Mouse (Mus musculus) neural tube, postnatal 0 days (tissue): ENCODE data around the gene Aim2. TPM values are rescaled to one million over a fixed set of nuclear protein-coding genes. Genes with fewer than 3 reads are reported as not detected.

Experiments used
- polyA plus RNA-seq: library from polyadenylated mRNA; unstranded; fragments of >200 nt; fragmentation: Nextera tagmentation; extraction: Ambion mirVana; gene quantifications from 2 replicates; pipeline ENCODE4 v1.2.1, GENCODE M21; 2015

Gene Aim2
- 1.4 and 2.2 TPM in 2 replicates for polyA plus RNA-seq

DNA sequence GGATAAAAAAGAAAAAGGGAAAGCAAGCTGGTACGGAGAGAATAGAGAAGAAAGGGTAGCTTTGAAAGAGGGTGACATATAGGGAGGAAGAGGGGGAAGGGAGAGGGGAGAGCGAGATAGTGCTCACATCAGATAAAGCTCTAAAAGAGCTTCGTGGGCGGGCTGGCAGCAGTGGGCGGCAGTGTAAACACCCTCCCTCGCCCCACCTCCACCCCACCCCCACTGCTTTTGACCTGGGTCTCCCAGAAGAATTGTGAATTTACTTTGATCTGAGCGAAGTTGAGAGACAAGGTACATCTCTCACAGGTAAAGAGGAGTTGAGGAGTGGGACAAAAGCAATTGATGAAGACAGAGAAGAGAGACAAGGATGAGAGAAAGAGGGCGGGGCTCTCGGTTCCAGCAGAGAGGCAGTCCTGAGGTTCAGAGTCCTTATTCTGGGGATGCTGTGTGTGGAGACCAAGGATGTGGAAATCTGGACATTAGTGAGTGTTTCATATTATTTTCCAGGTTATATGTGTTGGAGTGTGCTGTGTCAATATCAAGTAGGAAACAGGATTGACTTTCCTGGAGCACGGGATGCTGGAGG is at the start of gene Aim2:
Gene Aim2, plus strand, starts transcription at position 508 of the 586 bp plus-strand sequence.

DNA sequence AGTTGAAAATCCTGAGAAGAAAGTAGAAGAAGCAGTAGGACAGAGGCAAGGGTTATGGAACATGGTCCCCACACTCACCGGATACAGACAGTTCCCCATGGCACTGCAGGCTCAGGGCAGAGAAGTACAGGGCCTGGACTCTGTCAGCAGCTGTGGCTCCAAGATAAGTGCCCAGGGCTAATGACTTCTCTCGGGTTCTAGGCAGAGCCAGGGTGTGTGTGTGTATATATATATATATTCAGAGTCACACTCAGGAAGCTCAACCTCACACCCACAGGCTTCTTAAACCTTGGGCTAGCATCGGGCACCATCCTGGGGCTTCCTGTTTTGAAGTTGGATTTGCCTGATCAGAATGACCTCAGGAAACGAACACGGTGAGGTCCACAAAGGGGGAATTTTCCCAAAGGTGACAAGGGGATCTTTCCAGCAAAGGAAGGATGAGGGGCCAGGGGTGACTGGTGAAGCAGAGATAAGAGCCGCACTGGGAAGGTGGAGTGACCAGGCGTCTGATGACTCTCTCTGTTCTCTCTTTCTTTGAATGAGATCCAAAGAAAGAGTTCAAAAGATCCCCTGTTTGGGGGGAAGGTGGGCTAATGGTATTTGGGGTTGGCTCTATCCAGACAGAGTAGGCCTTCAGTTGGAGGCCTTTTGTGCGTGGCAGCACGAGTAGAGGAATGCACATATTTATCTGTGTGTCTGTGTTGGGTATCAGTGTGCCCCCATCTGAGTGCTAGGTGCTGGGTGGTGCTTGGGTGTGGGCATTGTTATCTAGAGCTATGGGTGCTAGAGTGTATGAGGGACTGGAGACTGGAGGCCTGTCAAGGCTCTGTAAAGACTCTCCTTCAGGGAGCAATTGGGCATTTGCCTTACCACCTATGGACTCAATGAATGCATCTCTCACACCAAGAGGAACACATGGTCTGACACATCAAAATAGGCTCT is 17.1 kb upstream of the Aim2 start, which contains the start of gene Ackr1:
Gene Ackr1, minus strand, starts transcription at position 439 of the 942 bp plus-strand sequence.

DNA sequence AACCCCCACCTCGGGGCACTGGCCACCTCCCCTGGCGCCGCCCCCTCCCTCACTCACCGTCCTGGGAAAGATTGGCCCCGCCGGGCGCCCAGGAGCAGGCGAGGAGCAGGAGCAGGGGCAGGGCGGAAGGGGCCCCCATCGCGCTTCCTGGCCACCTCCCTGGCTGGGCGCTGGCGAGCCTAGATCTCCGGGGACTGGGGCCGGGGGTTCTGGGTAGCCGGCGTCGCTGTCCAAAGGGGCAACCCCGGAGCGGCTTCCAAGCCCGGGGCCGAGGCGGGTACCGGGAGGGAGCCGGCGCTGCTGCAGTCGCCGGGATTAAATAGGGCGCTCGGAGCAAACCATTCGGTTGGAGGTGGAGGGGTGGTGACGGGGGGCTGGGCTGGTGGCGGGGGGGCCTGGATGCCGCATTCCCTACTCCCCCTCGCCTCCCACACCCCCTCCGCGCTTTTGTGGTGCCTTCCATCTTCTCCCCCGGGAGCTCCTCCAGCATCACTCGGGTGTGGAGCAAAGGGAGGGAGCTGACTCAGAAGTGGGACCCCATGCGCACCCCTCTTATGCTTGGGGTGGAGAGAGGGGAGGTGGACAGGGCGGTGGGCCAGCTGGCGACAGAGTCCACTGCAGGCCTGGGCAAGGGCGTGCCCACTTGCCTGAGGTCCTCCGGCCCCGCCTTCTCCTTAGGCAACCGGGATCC is 16.8 kb downstream of the Aim2 start, which contains the start of gene Cadm3:
Gene Cadm3, minus strand, starts transcription at position 340 of the 691 bp plus-strand sequence.

DNA sequence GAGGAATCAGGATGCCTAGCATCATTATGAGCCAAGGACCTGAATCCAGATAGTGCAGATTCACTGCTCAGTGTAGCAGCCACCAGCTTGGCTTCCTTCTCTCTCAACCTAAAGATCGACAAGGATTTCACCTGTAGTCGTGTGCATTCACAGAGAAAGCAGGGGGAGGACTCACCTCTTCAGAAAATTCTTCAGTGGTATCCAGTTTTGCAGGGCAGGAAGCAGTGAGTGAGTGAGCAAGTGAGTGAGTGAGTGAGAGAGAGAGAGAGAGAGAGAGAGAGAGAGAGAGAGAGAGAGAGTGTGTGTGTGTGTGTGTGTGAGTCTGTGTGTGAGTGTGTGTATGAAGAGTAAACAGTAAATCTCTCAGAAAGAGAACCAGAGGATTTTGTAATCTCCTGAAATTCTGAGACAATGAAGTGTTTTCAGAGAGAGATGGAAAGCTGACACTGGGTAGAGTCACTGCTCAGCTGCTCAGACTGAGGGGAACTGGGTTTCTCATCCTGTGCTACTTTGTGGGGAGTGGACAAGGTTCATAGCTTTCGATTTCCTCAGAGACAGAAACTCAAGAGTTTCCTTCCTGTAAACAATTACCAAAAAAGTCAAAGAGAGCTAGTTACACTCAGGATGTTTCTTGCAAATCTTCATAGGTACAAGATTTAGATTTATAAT is 140.3 kb downstream of the Aim2 start, which contains the start of gene Ifi206:
Gene Ifi206, minus strand, starts transcription at position 230 of the 669 bp plus-strand sequence.

Other genes with a start within 250 kb of the Aim2 start
- gene Olfr1408, start 213.5 kb upstream of the Aim2 start, polyA plus RNA-seq: not detected in 2 replicates
- gene Olfr1406, start 160.2 kb upstream of the Aim2 start, polyA plus RNA-seq: not detected in 2 replicates
- gene Olfr218, start 153.1 kb upstream of the Aim2 start, polyA plus RNA-seq: not detected in 2 replicates
- gene Olfr1404, start 138.5 kb upstream of the Aim2 start, polyA plus RNA-seq: not detected in 2 replicates
- not detected in 2 replicates for gene Fcer1a, start 123.7 kb upstream of the Aim2 start, polyA plus RNA-seq
- not detected in 2 replicates for gene Olfr418, start 84.9 kb upstream of the Aim2 start, polyA plus RNA-seq
- gene Mptx2, start 73.1 kb upstream of the Aim2 start, polyA plus RNA-seq: 0.19 TPM in 1 of 2 replicates, not detected in the other
- gene Ackr1, start 17.1 kb upstream of the Aim2 start, polyA plus RNA-seq: 25.0 and 29.3 TPM in 2 replicates
- gene Cadm3, start 16.8 kb downstream of the Aim2 start, polyA plus RNA-seq: 61.7 and 66.2 TPM in 2 replicates
- 0.15 TPM in 1 of 2 replicates, not detected in the other for gene Ifi206, start 140.2 kb downstream of the Aim2 start, polyA plus RNA-seq
- not detected in 2 replicates for gene Ifi214, start 185.1 kb downstream of the Aim2 start, polyA plus RNA-seq
- gene Ifi213, start 248.4 kb downstream of the Aim2 start, polyA plus RNA-seq: 0.24 TPM in 1 of 2 replicates, not detected in the other